Mouse (Mus musculus) heart, adult 10 weeks (tissue): Measurements from ENCODE around the gene Zc2hc1b. TPM values are rescaled to one million over a fixed set of nuclear protein-coding genes. Genes with fewer than 3 reads are reported as not detected.

Experiments used
- polyA plus RNA-seq: library from polyadenylated mRNA; stranded (reverse); fragments of 350-450 nt; fragmentation: Illumina TruSeq; extraction: RNeasy Lipid Tissue Mini Kit (QIAGEN cat#74804); gene quantifications from one replicate; pipeline ENCODE4 v1.2.3, GENCODE M21; 2014; ENCODE audit warnings: low read depth, low replicate concordance

The Zc2hc1b gene
- not detected for polyA plus RNA-seq

GRCm38 (mm10) chr10:13177973-13178624, at the start of gene Zc2hc1b:
Gene Zc2hc1b (minus strand): TSS chr10:13178023.

GRCm38 (mm10) chr10:13192731-13193351, 15.0 kb upstream of the Zc2hc1b start, which contains the start of gene Ltv1:
Gene Ltv1 (minus strand): TSS chr10:13193168.

Other genes starting within 250 kb of the Zc2hc1b start
- 2.4 TPM for gene Stx11, start 213.7 kb downstream of the Zc2hc1b start, polyA plus RNA-seq
- gene Sf3b5, start 172.7 kb downstream of the Zc2hc1b start, polyA plus RNA-seq, result 9.7 TPM
- gene Plagl1, start 117.5 kb downstream of the Zc2hc1b start, polyA plus RNA-seq, result 7.7 TPM
- gene Ltv1, start 15.1 kb upstream of the Zc2hc1b start, polyA plus RNA-seq, result 27.5 TPM